Mouse (Mus musculus) intestine, embryonic 16.5 days (tissue): Measurements from ENCODE around the gene Gm37240. TPM values are rescaled to one million over a fixed set of nuclear protein-coding genes. Genes with fewer than 3 reads are reported as not detected.
A peak's percentile ranks its signal among the peaks of the same experiment; 100 is the strongest.

Experiments used
- ATAC-seq: fragments of 200-750 bp; cut with Nextera tagmentation; 2 replicates; pipeline ENCODE4 v1.8.0; 2017; ENCODE audit warnings: moderate TSS enrichment, moderate library complexity
- H3K27ac ChIP-seq: fragments of 300-500 bp; sonication (generic); 2 replicates; pipeline ENCODE4 v1.5.1; 2014; ENCODE audit warnings: mild to moderate bottlenecking, low read length
- H3K27me3 ChIP-seq: fragments of 300-500 bp; sonication (generic); replicated peaks from 2 replicates; pipeline ENCODE4 v1.6.1; 2014; ENCODE audit warnings: low read length, control low read depth, mixed read lengths; ENCODE audit not compliant: control insufficient read depth, insufficient read depth
- H3K36me3 ChIP-seq: fragments of 300-500 bp; sonication (generic); 2 replicates; pipeline ENCODE4 v1.6.1; 2014; ENCODE audit warnings: low read length, control low read depth; ENCODE audit not compliant: control insufficient read depth, insufficient read depth
- H3K4me1 ChIP-seq: fragments of 300-500 bp; sonication (generic); 2 replicates; pipeline ENCODE4 v1.6.1; 2014; ENCODE audit warnings: low read length, control low read depth, mixed read lengths; ENCODE audit not compliant: control insufficient read depth, insufficient read depth
- H3K4me2 ChIP-seq: fragments of 300-500 bp; sonication (generic); 2 replicates; pipeline ENCODE4 v1.6.1; 2014; ENCODE audit warnings: low read depth, low read length, control low read depth
- H3K4me3 ChIP-seq: fragments of 300-500 bp; sonication (generic); 2 replicates; pipeline ENCODE4 v1.5.1; 2014; ENCODE audit warnings: mild to moderate bottlenecking, low read length
- H3K9ac ChIP-seq: fragments of 300-500 bp; sonication (generic); 2 replicates; pipeline ENCODE4 v1.6.1; 2014; ENCODE audit warnings: low read depth, low read length
- H3K9me3 ChIP-seq: fragments of 300-500 bp; sonication (generic); 2 replicates; pipeline ENCODE4 v1.6.1; 2016; ENCODE audit warnings: low read length, control low read depth; ENCODE audit not compliant: control insufficient read depth
- WGBS: fragments of 180-500 bp; shearing (Covaris S2); extraction: QIAGEN DNeasy Blood & Tissue Kit; methylation state at CpG from one replicate; pipeline ENCODE4 v1.1.7; 2014; 5-methylcytosine and 5-hydroxymethylcytosine counted together
- microRNA counts: library from miRNA; unstranded; fragments of <30 nt; microRNA quantifications from one replicate; lab custom pipeline; 2016
- microRNA-seq: library from miRNA; unstranded; fragments of <30 nt; microRNA quantifications from one replicate; pipeline ENCODE4, GENCODE M21; 2016
- polyA plus RNA-seq: library from polyadenylated mRNA; unstranded; fragments of >200 nt; fragmentation: Nextera tagmentation; extraction: Ambion mirVana; gene quantifications from 2 replicates; pipeline ENCODE4 v1.2.1, GENCODE M21; 2015

Gene Gm37240
- polyA plus RNA-seq, 1 experiment from 2014 or later = 6.8 TPM

DNA sequence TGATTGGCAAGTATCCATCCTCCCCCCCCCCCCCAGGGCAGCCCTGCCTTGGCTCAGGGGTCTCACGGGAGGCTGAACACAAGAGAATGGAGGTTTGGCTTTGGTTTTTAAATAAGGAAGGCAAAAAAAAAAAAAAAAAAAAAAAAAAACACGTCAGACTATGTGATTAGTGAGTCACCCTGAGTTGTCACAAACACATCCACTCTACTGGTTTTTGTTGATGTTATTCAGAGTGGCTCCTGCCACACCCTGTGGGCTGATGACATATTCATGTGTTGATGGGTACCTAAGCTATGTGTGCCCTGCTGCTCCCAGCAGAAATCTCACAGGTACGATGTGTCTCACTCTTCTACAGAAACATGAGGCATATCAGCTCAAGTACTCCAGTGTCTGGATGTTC lies 1436.7 kb downstream of the Gm37240 start:
- Histone ChIP-seq H3K27ac (no peak overlapping the region), H3K9ac (no peak overlapping the region), H3K4me1 (no peaks in the 10 kb centered on the region), H3K4me3 (no peak overlapping the region), H3K9me3 (no peaks in the 10 kb centered on the region), H3K4me2 (no peak overlapping the region), H3K36me3 (no peaks in the 10 kb centered on the region), H3K27me3 (no peaks in the 10 kb centered on the region)
- WGBS = 76% methylated on average over 3 of the region's 3 CpGs
- ATAC-seq = no peak

DNA sequence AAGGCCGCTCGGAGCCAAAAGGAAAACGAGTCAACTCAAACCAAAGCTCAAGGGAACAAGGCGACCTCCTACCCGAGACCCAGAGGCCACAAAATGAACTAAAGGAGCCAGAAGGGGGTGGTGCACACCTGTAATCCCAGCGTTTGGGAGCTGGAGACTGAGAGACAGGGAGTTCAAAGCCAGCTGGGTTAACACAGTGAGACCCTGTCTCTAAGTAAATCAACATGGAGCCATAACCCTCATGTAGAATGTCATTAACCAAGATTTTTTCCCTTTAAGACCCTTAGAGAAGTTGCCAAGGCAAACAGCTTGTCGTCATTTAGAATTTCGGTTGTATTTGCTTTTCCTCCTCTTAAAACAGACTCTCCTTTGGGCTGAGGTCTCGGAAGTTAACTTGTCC lies 1438.3 kb downstream of the Gm37240 start:
- WGBS = 84% methylated on average over 9 of the region's 9 CpGs

DNA sequence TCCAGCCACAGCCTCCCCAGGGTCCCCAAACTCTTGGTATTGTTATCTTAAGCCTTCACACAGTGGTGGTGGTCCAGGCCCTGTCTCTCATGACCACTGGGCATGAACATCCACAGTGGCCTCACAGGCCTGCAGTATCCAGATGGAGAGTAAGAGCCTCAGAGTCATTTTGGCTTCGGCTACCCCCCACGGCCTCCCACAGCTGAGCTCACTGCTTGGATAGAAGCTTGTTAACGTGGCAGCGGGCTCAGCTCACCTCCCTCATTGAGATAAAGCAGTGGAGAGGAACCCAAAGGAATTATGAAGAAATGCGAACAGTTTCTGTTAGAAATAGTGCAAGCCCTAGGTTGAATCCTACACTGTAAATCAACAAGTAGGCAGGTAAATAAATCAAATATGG lies 1439.5 kb downstream of the Gm37240 start:
- no peak for ATAC-seq
- Histone ChIP-seq H3K4me1 (0 out of 2 replicates have a peak, but pooled peaks cover 5% of the 10 kb centered on the region), H3K36me3 (peaks cover 4% of the 10 kb centered on the region; the same call in 1 of the 2 replicates), H3K4me3 (no peak overlapping the region), H3K9ac (no peak overlapping the region), H3K4me2 (no peak overlapping the region), H3K27me3 (no peaks in the 10 kb centered on the region), H3K9me3 (no peaks in the 10 kb centered on the region), H3K27ac (no peak overlapping the region)
- WGBS = 75% methylated on average over 5 of the region's 5 CpGs

More for the DNA sequence above, 1438.3 kb downstream of the Gm37240 start:
- Histone ChIP-seq H3K9me3 (no peaks in the 10 kb centered on the region), H3K9ac (no peak overlapping the region), H3K27me3 (no peaks in the 10 kb centered on the region), H3K27ac (no peak overlapping the region), H3K4me2 (no peak overlapping the region), H3K36me3 (peaks cover 4% of the 10 kb centered on the region; the same call in 1 of the 2 replicates), H3K4me1 (no peaks in the 10 kb centered on the region), H3K4me3 (no peak overlapping the region)
- no peak for ATAC-seq

MicroRNA genes within 50 kb of the gene (microRNA counts, 519-probe panel; counts per million panel counts)
- 1,767 counts per million, percentile 28 among the panel's probes with 10 or more counts for microRNA mmu-miR-466k (lab: Ali Mortazavi, UCI)

Small RNA genes lying within 50 kb of the gene (microRNA-seq; reads per million reads assigned to microRNA genes)
- gene Mir466k = not detected

Other genes with a start within 250 kb of the Gm37240 start
- gene Fam160a1, start 70.2 kb downstream of the Gm37240 start, polyA plus RNA-seq = 3.5 and 3.8 TPM in 2 replicates
- 2.2 and 2.4 TPM in 2 replicates for gene Glt28d2, start within 50 bp of the Gm37240 start, polyA plus RNA-seq
- 27.5 and 35.6 TPM in 2 replicates for gene Sh3d19, start 83.6 kb upstream of the Gm37240 start, polyA plus RNA-seq
- not detected in 2 replicates for gene Prss48, start 115.0 kb upstream of the Gm37240 start, polyA plus RNA-seq